In genomic region chr12:85979996-85980395, GRCm38 (mm10) we compare ENCODE assay signal across 19 mouse cellular contexts.
A peak's percentile ranks its signal among the peaks of the same experiment; 100 is the strongest.
DNase-seq lines count a peak whose midpoint lies in the region; ATAC-seq and TF ChIP-seq lines count a peak whose summit lies in the region.
"Had no signal": no experiment of that assay in that cellular context is flagged by ENCODE, and none has a peak within 500 bp of the region (broad histone marks: within the 10 kb centered on the region; RNA-seq: fewer than 3 reads in every experiment).

No protein-coding gene starts in this region.

- H3K4me2 ChIP-seq in embryonic facial prominence, embryonic 14.5 days (ENCODE audit: low read depth, low read length) = no peak overlapping the region
- H3K4me2 ChIP-seq: hindbrain, embryonic 12.5 days; liver, embryonic 15.5 days; neural tube, embryonic 13.5 days had no signal

- TF ChIP-seq POLR2A in cortical plate, adult 2 months (IDR thresholded peaks at IDR 0.05; ENCODE audit: extremely low read depth, insufficient read depth, low read length) = no peak
- no peak for TF ChIP-seq POLR2A in thymus, adult 2 months (IDR thresholded peaks at IDR 0.05; ENCODE audit: control insufficient read depth, extremely low read depth, insufficient read depth, low read length, poor library complexity)

- H3K27ac ChIP-seq in embryonic facial prominence, embryonic 14.5 days (replicated peaks; ENCODE audit: low read depth, low read length) = 0 out of 2 replicates have a peak overlapping the region, but pooled peaks have one; percentile 44
- no peak overlapping the region for H3K27ac ChIP-seq in embryonic facial prominence, embryonic 10.5 days (replicated peaks)
- peak overlapping the region; percentile 53; the same call in 1 of the 2 replicates for H3K27ac ChIP-seq in layer of hippocampus, adult 2 months
- H3K27ac ChIP-seq in cortical plate, adult 2 months (ENCODE audit: insufficient read depth, low read length) = peak overlapping the region; percentile 78; the same call in 1 of the 2 replicates
- H3K27ac ChIP-seq in thymus, adult 2 months (ENCODE audit: control insufficient read depth, insufficient read depth, low read length) = no peak overlapping the region
- H3K27ac ChIP-seq: hindbrain, embryonic 12.5 days; kidney, postnatal 0 days; left cerebral cortex, adult 2 months; liver, embryonic 15.5 days; midbrain, embryonic 10.5 days; neural tube, embryonic 13.5 days had no signal

- ATAC-seq in embryonic facial prominence, embryonic 14.5 days (ENCODE audit: low read depth) = no peak
- peak; percentile 94 for ATAC-seq in neutrophil, adult 5-6 weeks (ENCODE audit: extremely low read depth, insufficient number of reproducible peaks, low FRiP score, poor library complexity, severe bottlenecking)

- H3K9ac ChIP-seq in embryonic facial prominence, embryonic 14.5 days (ENCODE audit: low read depth, low read length) = no peak overlapping the region
- H3K9ac ChIP-seq: hindbrain, embryonic 12.5 days; liver, embryonic 15.5 days; neural tube, embryonic 13.5 days had no signal

- H3K4me3 ChIP-seq in embryonic facial prominence, embryonic 14.5 days (ENCODE audit: low read depth, low read length) = no peak overlapping the region
- no peak overlapping the region for H3K4me3 ChIP-seq in embryonic facial prominence, embryonic 10.5 days
- no peak overlapping the region for H3K4me3 ChIP-seq in layer of hippocampus, adult 2 months
- H3K4me3 ChIP-seq in cortical plate, adult 2 months (ENCODE audit: insufficient read depth, low read length) = no peak overlapping the region
- H3K4me3 ChIP-seq in thymus, adult 2 months (ENCODE audit: control insufficient read depth, insufficient read depth, low read length) = no peak overlapping the region
- H3K4me3 ChIP-seq: hindbrain, embryonic 12.5 days; left cerebral cortex, adult 2 months; liver, embryonic 15.5 days; midbrain, embryonic 10.5 days; neural tube, embryonic 13.5 days had no signal

- WGBS in embryonic facial prominence, embryonic 14.5 days = 76% methylated on average over 5 of the region's 5 CpGs
- 95% methylated on average over 5 of the region's 5 CpGs for WGBS in embryonic facial prominence, embryonic 10.5 days
- 68% methylated on average over 5 of the region's 5 CpGs for WGBS in thymus, adult 2 months

- H3K27me3 ChIP-seq in embryonic facial prominence, embryonic 14.5 days (replicated peaks; ENCODE audit: control insufficient read depth, insufficient read depth, low read length) = no peaks in the 10 kb centered on the region
- no peaks in the 10 kb centered on the region for H3K27me3 ChIP-seq in embryonic facial prominence, embryonic 10.5 days (replicated peaks; ENCODE audit: low read depth, poor library complexity, severe bottlenecking)
- no peaks in the 10 kb centered on the region for H3K27me3 ChIP-seq in thymus, adult 2 months (ENCODE audit: control insufficient read depth, insufficient read depth, low read length)
- H3K27me3 ChIP-seq: hindbrain, embryonic 12.5 days; liver, embryonic 15.5 days; neural tube, embryonic 13.5 days had no signal

- H3K9me3 ChIP-seq in embryonic facial prominence, embryonic 14.5 days (ENCODE audit: control insufficient read depth, low read length) = no peaks in the 10 kb centered on the region
- H3K9me3 ChIP-seq in embryonic facial prominence, embryonic 10.5 days = no peaks in the 10 kb centered on the region
- H3K9me3 ChIP-seq: hindbrain, embryonic 12.5 days; liver, embryonic 15.5 days; midbrain, embryonic 10.5 days; neural tube, embryonic 13.5 days had no signal

- peak; percentile 16 for DNase-seq in embryonic facial prominence, embryonic 14.5 days (ENCODE audit: low spot score)
- DNase-seq in embryonic facial prominence, embryonic 10.5 days (ENCODE audit: low spot score) = no peak
- DNase-seq in layer of hippocampus, adult 2 months (ENCODE audit: low spot score in 2 of 2) = no peak
- DNase-seq in layer of hippocampus, adult 8-10 months (ENCODE audit: low spot score in 2 of 2) = no peak
- no peak for DNase-seq in cerebellum, postnatal 4 days (ENCODE audit: low spot score in 2 of 2)
- DNase-seq in thymus, adult 2 months = no peak
- DNase-seq: adrenal gland, postnatal 10 days; cerebellum, adult 9-10 months; lung, postnatal 10 days; right cerebral cortex, postnatal 14 days; thymus, postnatal 4 days had no signal

- H3K4me1 ChIP-seq in embryonic facial prominence, embryonic 14.5 days (ENCODE audit: control insufficient read depth, insufficient read depth, low read length) = no peaks in the 10 kb centered on the region
- H3K4me1 ChIP-seq in embryonic facial prominence, embryonic 10.5 days = peaks cover 8% of the 10 kb centered on the region
- H3K4me1 ChIP-seq in cortical plate, adult 2 months (ENCODE audit: control insufficient read depth, insufficient read depth, low read length) = peaks cover 4% of the 10 kb centered on the region
- H3K4me1 ChIP-seq in thymus, adult 2 months (replicated peaks; ENCODE audit: control insufficient read depth, insufficient read depth, low read length) = no peaks in the 10 kb centered on the region
- H3K4me1 ChIP-seq: hindbrain, embryonic 12.5 days; liver, embryonic 15.5 days; midbrain, embryonic 10.5 days had no signal

- H3K36me3 ChIP-seq in embryonic facial prominence, embryonic 14.5 days (ENCODE audit: control insufficient read depth, insufficient read depth, low read length) = no peaks in the 10 kb centered on the region
- H3K36me3 ChIP-seq in embryonic facial prominence, embryonic 10.5 days (replicated peaks) = 0 out of 2 replicates have a peak, but pooled peaks cover 8% of the 10 kb centered on the region
- no peaks in the 10 kb centered on the region for H3K36me3 ChIP-seq in thymus, adult 2 months (ENCODE audit: control insufficient read depth, insufficient read depth, low read length)
- H3K36me3 ChIP-seq: hindbrain, embryonic 12.5 days; liver, embryonic 15.5 days; neural tube, embryonic 13.5 days had no signal

- TF ChIP-seq CTCF in layer of hippocampus, adult 2 months (conservative IDR thresholded peaks at IDR 0.05) = no peak
- TF ChIP-seq CTCF in cortical plate, adult 2 months (IDR thresholded peaks at IDR 0.05; ENCODE audit: extremely low read depth, insufficient read depth, low read length) = no peak
- TF ChIP-seq CTCF in thymus, adult 2 months (IDR thresholded peaks at IDR 0.05; ENCODE audit: borderline replicate concordance, control insufficient read depth, extremely low read depth, insufficient read depth, low read length, poor library complexity) = no peak

Comparison
In these comparisons a context has a peak if more than half of its experiments do, and no peak if none do; other contexts are left out.
1. H3K27ac ChIP-seq: peak in embryonic facial prominence, embryonic 14.5 days (single experiment), layer of hippocampus, adult 2 months (single experiment) and cortical plate, adult 2 months (single experiment); none in embryonic facial prominence, embryonic 10.5 days (single experiment) and thymus, adult 2 months (single experiment).